Mouse (Mus musculus) heart, embryonic 12.5 days (tissue): ENCODE measurements around the gene Tenm1. TPM values are rescaled to one million over a fixed set of nuclear protein-coding genes. Genes with fewer than 3 reads are reported as not detected.

Experiments
- ATAC-seq: fragments of 200-750 bp; cut with Nextera tagmentation; 2 replicates; pipeline ENCODE4 v1.8.0; 2017; ENCODE audit warnings: moderate TSS enrichment, moderate library complexity; ENCODE audit not compliant: insufficient number of reproducible peaks, low FRiP score
- H3K27ac ChIP-seq: fragments of 300-500 bp; sonication (generic); 2 replicates; pipeline ENCODE4 v1.5.1; 2016; ENCODE audit warnings: mild to moderate bottlenecking, moderate library complexity; ENCODE audit not compliant: poor library complexity, severe bottlenecking
- H3K27me3 ChIP-seq: fragments of 300-500 bp; sonication (generic); replicated peaks from 2 replicates; pipeline ENCODE4 v1.6.1; 2016; ENCODE audit warnings: mild to moderate bottlenecking, moderate library complexity
- H3K36me3 ChIP-seq: fragments of 300-500 bp; sonication (generic); 2 replicates; pipeline ENCODE4 v1.6.1; 2016; ENCODE audit warnings: mild to moderate bottlenecking, moderate library complexity
- H3K4me1 ChIP-seq: fragments of 300-500 bp; sonication (generic); replicated peaks from 2 replicates; pipeline ENCODE4 v1.6.1; 2016; ENCODE audit warnings: mild to moderate bottlenecking
- H3K4me2 ChIP-seq: fragments of 300-500 bp; sonication (generic); 2 replicates; pipeline ENCODE4 v1.6.1; 2016; ENCODE audit warnings: mild to moderate bottlenecking, moderate library complexity
- H3K4me3 ChIP-seq: fragments of 300-500 bp; sonication (generic); 2 replicates; pipeline ENCODE4 v1.5.1; 2016; ENCODE audit warnings: mild to moderate bottlenecking
- H3K9ac ChIP-seq: fragments of 300-500 bp; sonication (generic); 2 replicates; pipeline ENCODE4 v1.6.1; 2016; ENCODE audit warnings: mild to moderate bottlenecking, moderate library complexity
- H3K9me3 ChIP-seq: fragments of 300-500 bp; sonication (generic); replicated peaks from 2 replicates; pipeline ENCODE4 v1.6.1; 2016; ENCODE audit warnings: mild to moderate bottlenecking, moderate library complexity
- WGBS: fragments of 180-500 bp; shearing (Covaris S2); methylation state at CpG from one replicate; pipeline ENCODE4 v1.1.7; 2016; 5-methylcytosine and 5-hydroxymethylcytosine counted together
- polyA plus RNA-seq: library from polyadenylated mRNA; unstranded; fragments of >200 nt; fragmentation: Nextera tagmentation; extraction: Ambion mirVana; gene quantifications from 2 replicates; pipeline ENCODE4 v1.2.1, GENCODE M21; 2016

Tenm1 gene
- polyA plus RNA-seq, result 0.06 TPM in 1 of 2 replicates, not detected in the other

GRCm38 (mm10) chrX:43428855-43429263, at the start of gene Tenm1:
Gene Tenm1 (minus strand): TSS chrX:43429126.
- H3K27ac ChIP-seq, result no peak within 1 kb of the TSS
- H3K27me3 ChIP-seq, result peaks cover 27% of the 10 kb centered on the region
- H3K9me3 ChIP-seq, result 0 out of 2 replicates have a peak, but pooled peaks cover 4% of the 10 kb centered on the region
- peak within 1 kb of the TSS; percentile 46 for H3K4me3 ChIP-seq
- WGBS, result 11% methylated on average over 22 of the region's 22 CpGs
- H3K9ac ChIP-seq, result no peak within 1 kb of the TSS
- peak within 1 kb of the TSS; percentile 73 for H3K4me2 ChIP-seq
- no peak for ATAC-seq
- no peaks in the 10 kb centered on the region for H3K36me3 ChIP-seq
- no peaks in the 10 kb centered on the region for H3K4me1 ChIP-seq

- no peaks in the 10 kb centered on the region for H3K4me1 ChIP-seq
- H3K9ac ChIP-seq, result no peak overlapping the region
- no peak overlapping the region for H3K4me3 ChIP-seq
- H3K36me3 ChIP-seq, result no peaks in the 10 kb centered on the region
- no peak overlapping the region for H3K27ac ChIP-seq
- no peak for ATAC-seq
- no peaks in the 10 kb centered on the region for H3K9me3 ChIP-seq
- H3K27me3 ChIP-seq, result no peaks in the 10 kb centered on the region
- no peak overlapping the region for H3K4me2 ChIP-seq
These were observed 38.4 kb upstream of the Tenm1 start for GRCm38 (mm10) chrX:43467311-43467710.

GRCm38 (mm10) chrX:43430581-43430980, 1.7 kb upstream of the Tenm1 start:
- H3K27me3 ChIP-seq, result peaks cover 27% of the 10 kb centered on the region
- peak overlapping the region; percentile 73 for H3K4me2 ChIP-seq
- no peaks in the 10 kb centered on the region for H3K36me3 ChIP-seq
- 11% methylated on average over 11 of the region's 11 CpGs for WGBS
- H3K27ac ChIP-seq, result no peak overlapping the region
- 0 out of 2 replicates have a peak, but pooled peaks cover 4% of the 10 kb centered on the region for H3K9me3 ChIP-seq
- peak overlapping the region; percentile 46 for H3K4me3 ChIP-seq
- ATAC-seq, result no peak
- no peak overlapping the region for H3K9ac ChIP-seq
- H3K4me1 ChIP-seq, result no peaks in the 10 kb centered on the region

- no peak overlapping the region for H3K27ac ChIP-seq
- H3K4me1 ChIP-seq, result no peaks in the 10 kb centered on the region
- H3K27me3 ChIP-seq, result peaks cover 27% of the 10 kb centered on the region
- no peak for ATAC-seq
- H3K9ac ChIP-seq, result no peak overlapping the region
- no peaks in the 10 kb centered on the region for H3K36me3 ChIP-seq
- H3K9me3 ChIP-seq, result 0 out of 2 replicates have a peak, but pooled peaks cover 4% of the 10 kb centered on the region
- peak overlapping the region; percentile 46 for H3K4me3 ChIP-seq
- peak overlapping the region; percentile 73 for H3K4me2 ChIP-seq
- 11% methylated on average over 25 of the region's 25 CpGs for WGBS
These were observed 1.1 kb upstream of the Tenm1 start for GRCm38 (mm10) chrX:43429982-43430531.

GRCm38 (mm10) chrX:43429337-43429736, 411 bp upstream of the Tenm1 start:
- Histone ChIP-seq H3K36me3 (no peaks in the 10 kb centered on the region), H3K27ac (no peak overlapping the region), H3K9me3 (0 out of 2 replicates have a peak, but pooled peaks cover 4% of the 10 kb centered on the region), H3K4me2 (peak overlapping the region; percentile 73), H3K4me3 (peak overlapping the region; percentile 46), H3K4me1 (no peaks in the 10 kb centered on the region), H3K9ac (no peak overlapping the region), H3K27me3 (peaks cover 27% of the 10 kb centered on the region)
- 13% methylated on average over 12 of the region's 12 CpGs for WGBS
- no peak for ATAC-seq

GRCm38 (mm10) chrX:43427961-43428365, 963 bp downstream of the Tenm1 start:
- 13% methylated on average over 12 of the region's 12 CpGs for WGBS
- no peak for ATAC-seq
- peak overlapping the region; percentile 46 for H3K4me3 ChIP-seq
- no peaks in the 10 kb centered on the region for H3K36me3 ChIP-seq
- H3K27me3 ChIP-seq, result peaks cover 27% of the 10 kb centered on the region
- peak overlapping the region; percentile 73 for H3K4me2 ChIP-seq
- H3K9ac ChIP-seq, result no peak overlapping the region
- H3K4me1 ChIP-seq, result no peaks in the 10 kb centered on the region
- H3K27ac ChIP-seq, result no peak overlapping the region
- 0 out of 2 replicates have a peak, but pooled peaks cover 4% of the 10 kb centered on the region for H3K9me3 ChIP-seq

GRCm38 (mm10) chrX:43427111-43427510, 1.8 kb downstream of the Tenm1 start:
- H3K9me3 ChIP-seq, result 0 out of 2 replicates have a peak, but pooled peaks cover 4% of the 10 kb centered on the region
- no peak overlapping the region for H3K9ac ChIP-seq
- H3K4me1 ChIP-seq, result no peaks in the 10 kb centered on the region
- H3K36me3 ChIP-seq, result no peaks in the 10 kb centered on the region
- no peak overlapping the region for H3K27ac ChIP-seq
- 16% methylated on average over 10 of the region's 10 CpGs for WGBS
- no peak overlapping the region for H3K4me2 ChIP-seq
- H3K27me3 ChIP-seq, result peaks cover 27% of the 10 kb centered on the region
- ATAC-seq, result no peak
- H3K4me3 ChIP-seq, result no peak overlapping the region

- no peak overlapping the region for H3K27ac ChIP-seq
- no peaks in the 10 kb centered on the region for H3K36me3 ChIP-seq
- H3K4me3 ChIP-seq, result no peak overlapping the region
- no peak overlapping the region for H3K9ac ChIP-seq
- no peak overlapping the region for H3K4me2 ChIP-seq
- ATAC-seq, result no peak
- 64% methylated on average over 3 of the region's 3 CpGs for WGBS
- no peaks in the 10 kb centered on the region for H3K27me3 ChIP-seq
- H3K9me3 ChIP-seq, result no peaks in the 10 kb centered on the region
- no peaks in the 10 kb centered on the region for H3K4me1 ChIP-seq
These were observed 31.0 kb downstream of the Tenm1 start for GRCm38 (mm10) chrX:43397957-43398356.

- H3K9me3 ChIP-seq, result no peaks in the 10 kb centered on the region
- no peak overlapping the region for H3K4me3 ChIP-seq
- no peaks in the 10 kb centered on the region for H3K27me3 ChIP-seq
- H3K4me2 ChIP-seq, result no peak overlapping the region
- no peaks in the 10 kb centered on the region for H3K4me1 ChIP-seq
- H3K9ac ChIP-seq, result no peak overlapping the region
- no peaks in the 10 kb centered on the region for H3K36me3 ChIP-seq
- no peak overlapping the region for H3K27ac ChIP-seq
- WGBS, result 64% methylated on average over 5 of the region's 5 CpGs
- ATAC-seq, result no peak
These were observed 40.8 kb downstream of the Tenm1 start for GRCm38 (mm10) chrX:43388106-43388505.

- no peak overlapping the region for H3K4me2 ChIP-seq
- 69% methylated on average over 1 of the region's 1 CpGs for WGBS
- H3K4me1 ChIP-seq, result no peaks in the 10 kb centered on the region
- H3K36me3 ChIP-seq, result no peaks in the 10 kb centered on the region
- H3K9me3 ChIP-seq, result no peaks in the 10 kb centered on the region
- no peaks in the 10 kb centered on the region for H3K27me3 ChIP-seq
- H3K9ac ChIP-seq, result no peak overlapping the region
- no peak for ATAC-seq
- no peak overlapping the region for H3K27ac ChIP-seq
- no peak overlapping the region for H3K4me3 ChIP-seq
These were observed 56.4 kb downstream of the Tenm1 start for GRCm38 (mm10) chrX:43372526-43372925.

GRCm38 (mm10) chrX:43319351-43319750, 109.6 kb downstream of the Tenm1 start:
- no peak overlapping the region for H3K27ac ChIP-seq
- H3K27me3 ChIP-seq, result no peaks in the 10 kb centered on the region
- 58% methylated on average over 1 of the region's 1 CpGs for WGBS
- no peaks in the 10 kb centered on the region for H3K36me3 ChIP-seq
- no peak overlapping the region for H3K9ac ChIP-seq
- H3K4me1 ChIP-seq, result no peaks in the 10 kb centered on the region
- no peak for ATAC-seq
- H3K4me2 ChIP-seq, result no peak overlapping the region
- no peak overlapping the region for H3K4me3 ChIP-seq
- H3K9me3 ChIP-seq, result no peaks in the 10 kb centered on the region
